Mouse (Mus musculus) bone marrow macrophage, adult 2 months (primary cell): ENCODE results near the gene Gm28372.

Source experiments
- CTCF ChIP-seq: IDR thresholded peaks from 2 replicates; pipeline ENCODE4 v1.5.1; 2012; ENCODE audit warnings: low read depth, mild to moderate bottlenecking, low read length, moderate library complexity
- POLR2A ChIP-seq: IDR thresholded peaks from 2 replicates; pipeline ENCODE4 v1.6.1; 2012; ENCODE audit warnings: mild to moderate bottlenecking, low read depth, low read length, borderline replicate concordance

DNA sequence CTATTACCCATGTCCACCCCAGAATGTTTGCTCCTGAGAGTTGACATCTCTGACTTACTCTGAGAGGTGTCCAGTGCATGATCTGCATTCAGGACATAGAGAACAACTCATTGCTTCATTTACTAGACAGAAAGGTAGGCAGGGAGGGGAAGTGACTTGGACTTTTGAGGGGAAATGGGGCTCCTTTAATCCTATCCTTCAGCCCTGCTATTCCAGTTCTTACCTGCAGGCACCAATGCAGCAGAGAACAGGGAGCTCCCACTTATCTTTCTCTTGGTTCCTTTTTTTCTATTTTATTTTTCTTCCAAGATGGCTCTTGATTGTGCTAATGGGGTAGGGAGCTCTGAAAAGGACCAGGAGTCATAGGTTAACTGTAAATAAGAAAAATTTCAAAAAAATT is 43.4 kb downstream of the Gm28372 start:
- TF ChIP-seq CTCF (no peak), POLR2A (no peak)
